Mouse (Mus musculus) gastrocnemius, postnatal 14 days (tissue): ENCODE measurements around the gene Noxa1. TPM values are rescaled to one million over a fixed set of nuclear protein-coding genes. Genes with fewer than 3 reads are reported as not detected.
A peak's percentile ranks its signal among the peaks of the same experiment; 100 is the strongest.

ENCODE experiments used
- DNase-seq: peaks from one replicate; pipeline ENCODE4 v3.0.0; 2021; ENCODE audit warnings: mixed read lengths
- intact Hi-C: fragments of 180-260 bp; cut with DNase I; formaldehyde crosslinking; loops from one replicate; pipeline ENCODE4 v1.15.1; 2025; ENCODE audit warnings: low total_unique reads
- total RNA-seq, 2 experiments: library from RNA; stranded (reverse); gene quantifications; 2 replicates each; pipeline ENCODE4 v1.2.3; 2021

Gene Noxa1
- total RNA-seq, 2 experiments from 2014 or later = not detected

DNA sequence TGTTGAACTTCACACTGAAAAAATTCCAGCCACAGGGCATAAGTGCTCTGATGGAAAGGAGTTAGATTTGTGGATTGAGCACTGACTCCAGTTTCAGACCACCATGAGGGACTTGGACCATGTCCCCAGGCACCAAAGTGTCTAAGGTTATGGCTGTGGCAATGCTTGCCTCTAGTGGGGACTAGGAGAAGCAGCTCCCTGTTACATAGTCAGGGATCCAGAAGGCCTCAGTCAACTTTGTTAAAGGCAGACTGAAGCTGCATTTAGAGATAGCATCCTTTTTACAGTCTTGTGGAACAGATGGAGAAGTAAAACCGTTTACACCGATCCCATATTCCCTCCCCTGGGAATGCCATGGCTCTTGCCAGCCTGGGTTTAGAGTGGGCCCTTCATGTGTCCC, 9.2 kb upstream of the Noxa1 start:
- intact Hi-C loops = no loop called here
- DNase-seq = no peak

DNA sequence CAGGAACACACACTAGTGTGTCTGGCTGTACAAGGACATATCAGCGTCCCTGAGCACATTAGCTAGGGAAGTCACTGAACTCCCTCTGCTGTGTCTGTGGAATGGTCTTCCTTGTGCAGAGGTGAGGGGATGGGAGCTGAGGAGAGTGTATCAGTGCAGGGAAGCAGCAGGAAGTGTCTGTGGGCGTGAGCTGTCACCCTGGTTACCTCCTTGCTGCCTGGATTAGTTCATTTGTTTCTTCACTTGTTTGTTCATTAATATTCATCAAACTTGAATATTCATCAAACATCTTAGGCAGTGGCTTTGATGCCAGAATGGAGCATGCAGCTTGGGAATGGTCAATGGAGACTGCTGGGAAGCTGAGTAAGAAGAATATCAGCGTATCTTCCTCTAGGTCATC, 4.8 kb upstream of the Noxa1 start:
- no peak for DNase-seq
- intact Hi-C loops = no loop called here

DNA sequence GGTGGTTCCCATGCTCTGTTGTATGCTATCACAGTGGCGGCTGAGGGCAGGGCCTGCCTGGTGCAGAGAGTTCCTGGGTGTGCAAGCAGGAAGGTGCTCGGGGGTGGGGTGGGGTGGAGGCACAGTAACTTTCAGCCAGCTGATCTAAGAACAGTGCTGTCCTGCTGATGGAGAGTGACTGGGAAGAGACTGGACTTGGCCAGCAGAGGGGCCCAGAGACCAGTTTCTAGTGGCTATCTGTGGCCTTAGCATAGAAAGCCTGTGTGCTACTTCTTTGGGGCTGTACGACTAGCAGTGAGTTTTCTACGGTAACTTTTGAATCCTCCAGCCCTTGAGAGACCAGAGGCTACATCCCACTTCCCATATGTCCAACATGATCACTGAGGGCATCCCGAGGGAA, 4.0 kb upstream of the Noxa1 start:
- intact Hi-C loops = no loop called here
- DNase-seq = peak; percentile 40

DNA sequence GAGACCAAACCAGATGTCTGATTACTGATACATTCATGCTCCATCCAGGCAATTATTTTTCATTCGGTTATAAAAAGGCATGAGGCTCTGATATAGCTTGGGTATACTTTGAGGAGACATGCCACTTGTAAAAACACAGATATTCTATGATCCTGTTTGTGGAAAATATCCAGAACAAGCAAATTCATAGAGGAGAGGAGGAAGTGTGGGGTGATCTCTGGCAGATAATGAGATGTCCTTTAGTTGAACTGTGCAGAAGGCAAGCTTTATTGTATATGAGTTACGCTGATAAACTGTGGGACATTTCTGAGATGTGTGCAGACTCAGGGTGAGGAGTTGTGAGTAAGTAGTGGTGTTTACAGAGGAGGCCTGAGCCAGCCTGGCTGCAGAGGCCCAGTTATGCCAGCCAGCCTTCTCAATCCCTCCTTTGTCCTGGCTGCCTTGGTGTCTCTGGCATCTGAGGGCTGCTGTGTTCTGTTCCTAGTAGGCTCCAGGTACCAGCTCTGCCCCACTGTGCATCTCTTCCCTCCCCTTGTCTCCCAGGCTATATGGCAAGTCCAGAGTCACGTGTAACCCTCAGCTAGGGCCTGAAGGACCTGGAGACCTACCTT, 3.2 kb upstream of the Noxa1 start:
- no peak for DNase-seq
- intact Hi-C loops = no loop called here

DNA sequence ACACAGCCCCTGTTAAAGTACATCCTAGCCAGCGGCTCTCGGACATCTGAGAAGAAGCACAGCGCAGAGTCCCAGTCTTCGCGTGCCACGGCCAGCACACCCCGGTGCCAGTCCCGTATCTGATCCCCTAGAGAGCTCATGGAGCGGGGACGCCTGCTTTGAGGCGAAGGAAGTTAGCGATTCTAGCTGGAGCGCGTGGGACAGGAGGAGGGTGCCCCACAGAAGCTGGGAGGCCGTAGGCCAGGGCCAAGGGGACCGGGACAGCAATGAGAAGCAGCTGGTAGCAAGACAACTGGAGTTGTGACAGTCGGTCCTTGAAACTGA, 202 bp downstream of the Noxa1 start:
- intact Hi-C loops = no loop called here

DNA sequence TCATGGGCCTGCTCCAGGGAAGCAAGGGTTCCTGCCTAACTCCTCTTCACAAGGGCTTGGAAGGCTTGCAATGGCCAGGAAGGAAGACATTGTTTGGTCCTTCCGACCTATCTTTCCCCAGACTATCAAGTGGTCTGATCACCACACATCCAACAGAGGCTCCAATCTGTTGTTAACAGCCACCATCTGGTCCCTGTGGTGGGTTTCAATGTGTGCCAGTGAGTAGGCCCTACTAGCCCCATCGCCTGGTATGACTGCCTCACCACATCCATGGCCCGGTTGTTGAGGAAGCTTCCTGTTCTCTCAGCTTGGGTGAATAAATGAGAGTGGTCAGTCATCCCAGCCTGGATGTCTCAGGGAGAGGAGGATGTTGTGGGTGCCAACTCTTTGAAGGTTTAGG, 6.3 kb downstream of the Noxa1 start:
- intact Hi-C loops = no loop called here
- no peak for DNase-seq

More for the DNA sequence above, 202 bp downstream of the Noxa1 start:
- no peak for DNase-seq

DNA sequence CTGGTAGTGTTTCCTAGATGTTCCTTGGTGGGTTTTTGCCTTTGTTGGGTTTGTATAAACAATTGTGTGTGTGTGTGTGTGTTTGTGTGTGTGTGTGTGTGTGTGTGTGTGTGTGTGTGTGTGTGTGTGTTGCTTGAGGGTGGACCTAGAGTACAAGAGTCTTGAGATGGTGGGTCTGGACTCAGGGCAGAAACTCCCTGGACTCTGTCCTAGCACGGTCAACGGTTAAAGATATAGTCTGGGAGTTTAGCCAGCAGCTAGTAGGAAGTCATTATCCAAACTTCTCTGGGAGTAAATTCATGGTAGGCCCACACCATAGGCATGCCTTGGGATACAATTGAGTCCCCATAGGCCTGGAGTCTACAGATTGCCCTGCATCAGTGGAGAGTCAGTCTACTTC, 7.1 kb downstream of the Noxa1 start:
- DNase-seq = no peak

DNA sequence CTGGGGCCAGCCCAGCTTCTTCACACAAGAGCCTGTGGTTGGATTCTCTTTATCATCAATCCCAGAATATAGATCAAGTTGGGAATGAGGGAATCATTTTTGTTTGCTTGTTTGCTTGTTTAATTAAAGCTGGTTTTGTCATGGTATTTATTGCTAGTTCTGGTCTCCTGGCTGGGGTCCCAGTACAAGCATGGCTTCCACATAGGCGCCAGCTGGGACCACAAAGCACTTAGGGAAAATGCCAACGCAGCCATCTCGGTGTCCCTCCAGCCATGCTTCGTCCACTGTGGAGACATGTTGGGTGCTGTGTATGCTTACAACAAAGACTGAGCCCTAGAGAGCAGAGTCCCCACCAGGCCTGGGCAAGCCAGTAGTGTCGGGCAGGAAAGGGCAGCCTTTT, 9.4 kb downstream of the Noxa1 start:
- no peak for DNase-seq
- intact Hi-C loops = no loop called here

More for the DNA sequence above, 7.1 kb downstream of the Noxa1 start:
- intact Hi-C loops = no loop called here

DNA sequence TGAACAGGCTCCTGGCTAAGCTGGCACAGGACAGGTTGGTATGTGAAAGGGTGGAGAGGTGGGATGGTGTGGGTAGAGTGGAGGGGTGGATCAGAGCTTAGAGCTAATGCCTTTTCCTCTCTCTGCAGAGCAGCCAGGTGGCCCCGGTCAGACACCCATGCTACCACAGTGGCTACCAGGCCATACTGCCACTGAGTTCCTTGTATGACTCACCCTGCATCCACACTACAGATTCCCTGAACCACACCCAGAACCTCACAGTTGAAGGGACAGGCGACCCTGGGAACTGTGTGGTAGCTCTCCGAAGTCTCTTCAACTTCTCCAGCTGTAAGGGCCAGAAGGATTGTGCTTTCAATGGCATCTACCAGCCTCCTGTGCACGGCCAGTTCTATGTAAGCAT, 11.3 kb downstream of the Noxa1 start:
- intact Hi-C loops = no loop called here
- no peak for DNase-seq

DNA sequence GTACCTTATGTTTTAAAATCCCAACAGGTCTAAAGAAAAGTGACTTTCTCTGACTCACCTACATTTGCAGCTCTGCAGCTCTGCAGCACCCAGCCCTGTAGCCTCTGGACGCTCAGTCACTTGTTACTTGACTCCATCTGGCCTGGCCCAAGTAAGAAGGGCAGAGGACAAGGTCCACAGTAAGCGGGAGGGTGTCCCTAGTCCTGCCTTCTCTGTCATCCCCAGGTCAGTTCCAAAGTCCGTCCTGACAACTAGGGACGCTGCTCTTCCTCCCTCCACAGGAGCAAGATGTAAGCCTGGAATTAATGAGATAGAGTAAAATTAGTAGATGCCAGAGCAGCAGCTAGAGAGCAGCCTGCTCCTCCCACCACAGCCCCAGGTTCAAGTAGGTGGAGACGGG, 14.9 kb downstream of the Noxa1 start, which contains the start of gene Entpd8:
Gene Entpd8, plus strand, starts transcription at position 229 of the 400 bp plus-strand sequence.
- DNase-seq = no peak
- intact Hi-C loops = no loop called here

DNA sequence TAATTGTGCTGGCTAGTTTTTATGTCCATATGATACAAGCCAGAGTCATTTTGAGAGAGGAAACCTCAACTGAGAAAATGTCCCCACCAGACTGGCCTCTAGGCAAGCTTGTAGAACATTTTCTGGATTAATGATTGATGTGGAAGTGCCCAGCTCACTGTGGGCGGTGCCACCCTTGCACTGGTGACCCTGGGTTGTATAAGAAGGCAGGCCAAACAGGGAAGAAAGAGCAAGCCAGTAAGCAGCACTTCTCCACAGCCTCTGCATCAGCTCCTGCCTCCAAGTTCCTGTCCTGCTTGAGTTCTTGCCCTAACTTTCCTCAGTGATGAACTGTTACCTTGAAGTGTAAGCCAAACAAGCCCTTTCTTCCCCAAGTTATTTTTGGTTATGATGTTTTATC, 16.0 kb downstream of the Noxa1 start:
- intact Hi-C loops = no loop called here
- DNase-seq = no peak

DNA sequence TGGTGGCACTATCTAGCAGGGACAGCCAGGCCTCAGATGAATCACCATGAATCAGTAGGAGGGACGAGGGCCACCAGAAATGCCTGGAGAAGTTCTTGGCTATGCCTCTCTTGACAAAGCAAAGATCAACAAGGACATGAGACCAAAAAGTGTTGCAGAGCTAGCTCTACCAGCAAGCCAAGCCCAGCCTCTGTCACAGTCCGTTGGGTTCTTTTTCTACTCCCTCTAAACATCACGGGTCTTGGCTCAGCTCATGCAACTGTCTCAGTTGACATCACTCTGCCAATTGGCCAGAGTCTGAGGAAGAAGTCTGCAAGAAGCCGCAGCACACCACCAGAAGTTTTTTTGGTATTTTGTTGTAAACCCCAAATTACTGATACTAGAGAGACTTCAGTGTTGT, 19.4 kb downstream of the Noxa1 start:
- DNase-seq = peak; percentile 47

DNA sequence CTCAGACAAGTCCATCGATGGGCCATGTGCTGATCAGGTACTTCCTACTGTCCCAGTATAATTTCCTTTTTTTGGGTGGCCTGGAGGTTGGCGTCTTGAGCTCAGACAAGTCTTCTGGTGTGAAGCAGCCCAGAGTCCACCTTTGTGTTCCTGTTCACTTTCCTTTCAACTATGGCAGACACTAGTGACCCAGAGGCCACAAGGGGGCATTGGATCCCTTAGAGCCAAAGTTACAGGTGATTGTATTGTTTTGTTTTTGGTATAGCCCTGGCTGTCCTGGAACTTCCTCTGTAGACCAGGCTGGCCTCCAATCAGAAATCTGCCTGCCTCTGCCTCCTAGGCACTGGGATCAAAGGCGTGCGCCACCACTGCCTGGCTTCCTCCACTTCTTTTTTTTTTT, 22.6 kb downstream of the Noxa1 start:
- DNase-seq = no peak
- intact Hi-C loops = no loop called here

More for the DNA sequence above, 19.4 kb downstream of the Noxa1 start:
- intact Hi-C loops = no loop called here

DNA sequence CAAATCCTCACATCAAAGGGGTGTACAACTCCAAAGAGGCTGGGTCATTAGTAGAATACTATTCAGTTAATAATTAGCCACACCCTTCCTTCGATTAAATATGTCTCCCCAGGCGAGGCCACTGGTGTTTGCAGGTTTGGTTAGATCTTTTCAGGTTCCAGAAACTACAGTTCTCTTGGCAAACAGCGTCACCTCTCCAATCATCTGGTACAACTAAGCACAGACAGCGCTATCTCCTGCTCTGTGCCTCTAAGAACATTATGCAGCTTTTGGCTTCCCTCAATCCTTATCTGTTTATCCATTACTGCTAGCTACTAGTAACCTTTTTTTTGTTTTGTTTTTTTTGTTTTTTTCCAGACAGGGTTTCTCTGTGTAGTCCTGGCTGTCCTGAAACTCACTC, 25.4 kb downstream of the Noxa1 start:
- intact Hi-C loops = no loop called here
- no peak for DNase-seq

DNA sequence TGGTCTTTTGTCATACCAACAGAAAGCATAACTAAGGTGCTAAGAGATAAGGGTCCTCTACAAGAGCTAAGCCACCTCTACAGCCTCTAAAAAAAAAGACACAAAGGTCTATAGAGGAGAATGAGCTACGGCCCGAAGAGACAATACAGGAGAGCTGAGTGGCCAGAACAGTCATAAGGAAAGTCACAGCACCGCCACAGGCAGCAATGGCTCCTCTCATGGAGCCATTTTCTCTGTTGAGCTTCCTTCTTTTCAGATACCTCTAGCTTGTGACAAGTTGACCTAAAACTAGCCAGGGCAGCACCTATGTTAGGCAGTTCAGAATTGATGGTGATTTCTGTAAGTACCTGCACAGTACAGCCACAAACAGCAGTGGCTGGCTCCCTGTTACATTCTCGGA, 28.4 kb downstream of the Noxa1 start:
- intact Hi-C loops = no loop called here
- DNase-seq = no peak

DNA sequence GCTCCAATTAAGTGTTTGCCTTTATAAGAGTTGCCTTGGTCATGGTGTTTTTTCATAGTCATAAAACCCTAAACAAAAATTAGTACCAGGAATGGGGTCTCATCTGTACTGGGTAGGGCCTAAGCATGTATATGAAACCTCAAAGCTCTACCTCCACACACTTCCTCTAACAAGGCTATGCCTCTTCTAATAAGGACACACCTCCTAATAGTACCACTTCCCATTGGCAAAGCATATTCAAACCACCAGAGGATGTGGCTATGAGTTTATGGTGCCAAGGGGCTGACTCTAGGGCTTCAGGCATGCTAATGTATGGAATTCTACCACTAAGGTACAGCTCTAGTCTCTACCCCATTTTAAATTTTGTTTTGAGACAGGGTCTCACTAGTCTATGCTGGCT, 29.4 kb downstream of the Noxa1 start:
- DNase-seq = no peak
- intact Hi-C loops = no loop called here

DNA sequence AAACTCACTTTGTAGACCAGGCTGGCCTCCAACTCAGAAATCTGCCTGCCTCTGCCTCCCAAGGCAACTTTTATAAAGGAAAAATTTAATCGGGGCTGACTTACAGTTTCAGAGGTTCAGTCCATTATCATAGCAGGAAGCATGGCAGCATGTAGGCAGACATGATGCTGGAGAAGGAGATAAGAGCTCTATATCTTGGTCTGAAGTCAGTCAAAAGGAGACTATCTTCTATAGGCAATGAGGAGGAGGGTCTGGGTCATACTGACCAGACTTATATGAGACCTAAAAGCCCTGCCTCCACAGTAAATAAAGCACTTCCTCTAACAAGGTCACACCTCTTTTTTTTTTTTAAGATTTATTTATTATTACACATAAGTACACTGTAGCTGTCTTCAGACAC, 30.7 kb downstream of the Noxa1 start:
- DNase-seq = no peak
- intact Hi-C loops = no loop called here

DNA sequence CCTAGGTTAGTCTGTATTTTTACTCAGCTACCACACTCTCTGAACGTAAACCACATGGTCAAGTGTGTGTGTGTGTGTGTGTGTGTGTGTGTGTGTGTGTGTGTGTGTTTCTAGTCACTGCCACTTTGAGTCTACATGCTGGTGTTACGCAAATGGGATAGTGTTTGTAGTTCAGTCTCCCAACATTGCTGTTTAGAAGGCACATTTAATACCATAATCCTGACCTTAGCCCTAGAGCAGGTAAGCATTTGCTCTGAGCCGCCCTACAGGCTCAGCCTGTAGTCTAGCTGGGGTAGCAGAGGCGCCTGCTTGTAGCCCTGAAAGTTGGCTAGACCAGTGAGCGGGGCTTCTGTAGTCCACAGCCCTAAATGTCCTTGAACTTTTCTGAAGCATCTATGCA, 31.4 kb downstream of the Noxa1 start:
- DNase-seq = no peak
- intact Hi-C loops = no loop called here

DNA sequence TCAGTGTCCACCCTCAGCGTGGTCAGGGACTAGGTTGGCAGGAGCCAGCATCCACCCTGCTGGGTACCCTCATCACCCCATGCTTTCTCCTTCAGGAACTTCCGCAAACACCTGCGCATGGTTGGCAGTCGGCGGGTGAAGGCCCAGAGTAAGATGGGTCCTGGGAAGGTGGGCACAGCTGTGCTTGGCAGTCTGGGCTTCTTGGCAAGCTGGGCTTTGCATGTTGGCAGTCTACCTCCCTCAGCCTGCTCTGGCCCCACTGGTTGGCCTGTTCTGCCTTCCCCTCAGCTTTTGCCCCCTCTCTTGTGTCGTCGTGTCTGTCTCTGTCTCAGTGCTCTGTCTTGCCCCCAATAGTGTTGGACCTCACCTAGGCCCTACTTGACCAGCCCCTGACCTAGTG, 36.0 kb downstream of the Noxa1 start:
- intact Hi-C loops = no loop called here
- no peak for DNase-seq

DNA sequence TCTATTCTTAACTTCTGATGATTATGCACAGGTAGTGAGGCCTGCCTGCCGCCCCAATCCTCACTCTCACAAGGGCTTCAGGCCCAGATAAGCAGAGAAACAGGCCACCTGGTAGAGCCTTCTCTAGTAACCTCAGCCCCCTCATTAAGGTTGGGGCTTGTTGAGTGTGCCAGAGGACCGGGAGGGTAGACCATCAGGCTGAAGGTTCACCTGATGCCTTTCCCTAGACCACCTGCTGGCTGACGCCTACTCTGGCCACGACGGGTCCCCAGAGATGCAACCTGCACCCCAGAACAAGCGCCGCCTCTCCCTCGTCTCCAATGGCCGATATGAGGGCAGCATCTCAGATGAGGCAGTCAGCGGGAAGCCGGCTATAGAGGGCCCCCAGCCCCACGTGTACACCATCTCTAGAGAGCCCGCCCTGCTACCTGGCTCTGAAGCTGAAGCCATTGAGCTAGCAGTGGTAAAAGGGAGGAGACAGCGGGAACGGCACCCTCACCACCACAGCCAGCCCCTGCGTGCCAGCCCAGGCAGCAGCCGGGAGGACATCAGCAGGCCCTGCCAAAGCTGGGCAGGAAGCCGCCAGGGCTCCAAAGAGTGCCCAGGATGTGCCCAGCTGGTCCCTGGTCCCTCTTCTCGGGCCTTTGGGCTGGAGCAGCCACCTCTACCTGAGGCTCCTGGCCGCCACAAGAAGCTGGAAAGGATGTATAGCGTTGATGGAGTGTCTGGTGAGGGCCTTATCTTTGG, 39.4 kb downstream of the Noxa1 start:
- intact Hi-C loops = no loop called here
- no peak for DNase-seq

DNA sequence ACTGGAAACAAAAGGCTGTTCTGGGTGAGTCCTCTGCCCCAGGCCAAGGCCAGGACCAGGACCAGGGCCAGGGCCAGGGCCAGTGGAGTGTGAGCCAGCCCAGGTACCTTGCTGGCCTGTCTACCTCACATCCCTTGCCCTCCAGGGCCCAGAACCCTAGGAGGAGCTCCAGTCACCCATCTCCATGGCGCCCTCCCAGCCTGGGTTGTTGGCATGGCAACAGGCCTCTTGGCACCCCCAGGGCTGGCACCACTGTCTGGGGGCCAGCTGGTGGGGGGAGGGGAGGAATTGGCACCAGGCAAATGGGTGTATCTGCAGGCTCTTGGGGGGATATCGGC, 39.9 kb downstream of the Noxa1 start:
- no peak for DNase-seq
- intact Hi-C loops = no loop called here
